Mouse (Mus musculus) CD4-positive, CD25-positive, alpha-beta regulatory T cell, adult 9 weeks (primary cell): ENCODE data around the gene Gm8857. TPM values are rescaled to one million over a fixed set of nuclear protein-coding genes. Genes with fewer than 3 reads are reported as not detected.

Experiments used
- polyA plus RNA-seq: library from polyadenylated mRNA; unstranded; fragments of 100-300 nt; shearing (Covaris generic); gene quantifications from one replicate; pipeline ENCODE4 v1.2.1, GENCODE M21; 2017

Gene Gm8857
- not detected for polyA plus RNA-seq

GRCm38 (mm10) chr5:10947505-10947904, at the start of gene Gm8857, which contains the start of gene Gm8871:
Gene Gm8857 (plus strand): TSS chr5:10947807.
Gene Gm8871 (plus strand): TSS chr5:10947805.

Other genes starting within 250 kb of the Gm8857 start
- 0.55 TPM for gene Gm8871, start within 50 bp of the Gm8857 start, polyA plus RNA-seq
- not detected for gene Gm8879, start 179.8 kb downstream of the Gm8857 start, polyA plus RNA-seq
- 0.33 TPM for gene Gm5861, start 235.3 kb downstream of the Gm8857 start, polyA plus RNA-seq